Comparison of ENCODE assay signal across 23 mouse cellular contexts in genomic region chr17:83650932-83651682, GRCm38 (mm10). TPM values are rescaled to one million over a fixed set of nuclear protein-coding genes. Genes with fewer than 3 reads are reported as not detected.
DNase-seq lines count a peak whose midpoint lies in the region; ATAC-seq and TF ChIP-seq lines count a peak whose summit lies in the region.
"Had no signal": no experiment of that assay in that cellular context is flagged by ENCODE, and none has a peak within 500 bp of the region (broad histone marks: within the 10 kb centered on the region; RNA-seq: fewer than 3 reads in every experiment).

No protein-coding gene starts in this region.

- H3K4me3 ChIP-seq in kidney, embryonic 15.5 days (replicated peaks): no peak overlapping the region
- H3K4me3 ChIP-seq in ES-E14 (ENCODE audit: insufficient read depth in 1 of 2, low read depth in 1 of 2, low read length in 2 of 2, poor library complexity in 1 of 2, severe bottlenecking in 1 of 2): 0 out of 4 replicates have a peak overlapping the region, but pooled peaks of 1 of the 2 experiments have one; percentile 38
- no peak overlapping the region for H3K4me3 ChIP-seq in intestine, postnatal 0 days (ENCODE audit: low read depth, low read length)
- no peak overlapping the region for H3K4me3 ChIP-seq in liver, embryonic 16.5 days (ENCODE audit: low read depth, low read length)
- H3K4me3 ChIP-seq: embryonic facial prominence, embryonic 13.5 days; heart, embryonic 12.5 days; hindbrain, embryonic 13.5 days; midbrain, embryonic 10.5 days had no signal

- DNase-seq in kidney, postnatal 14 days: no peak
- no peak for DNase-seq in ES-E14 (ENCODE audit: low read depth, low spot score)
- DNase-seq in thymus, adult 18-20 months: no peak
- DNase-seq in right cerebral cortex, postnatal 4 days: no peak
- DNase-seq in cerebellum, postnatal 14 days: no peak
- DNase-seq: adrenal gland, postnatal 10 days; gastrocnemius, postnatal 36 days; heart, postnatal 14 days; left cerebral cortex, postnatal 4 days; spleen, adult 18-20 months had no signal

- H3K9me3 ChIP-seq in kidney, embryonic 15.5 days (replicated peaks): no peaks in the 10 kb centered on the region
- no peaks in the 10 kb centered on the region for H3K9me3 ChIP-seq in ES-E14 (ENCODE audit: control insufficient read depth, insufficient read depth, low read depth, low read length)
- H3K9me3 ChIP-seq in intestine, postnatal 0 days (ENCODE audit: control insufficient read depth): no peaks in the 10 kb centered on the region
- no peaks in the 10 kb centered on the region for H3K9me3 ChIP-seq in liver, embryonic 16.5 days (replicated peaks; ENCODE audit: control insufficient read depth, low read length)
- H3K9me3 ChIP-seq: embryonic facial prominence, embryonic 13.5 days; heart, embryonic 12.5 days; hindbrain, embryonic 13.5 days; midbrain, embryonic 10.5 days had no signal

- H3K9ac ChIP-seq in kidney, embryonic 15.5 days: no peak overlapping the region
- peak overlapping the region; percentile 3; the same call in 1 of the 2 replicates for H3K9ac ChIP-seq in ES-E14 (ENCODE audit: insufficient read depth, low read depth, low read length, poor library complexity, severe bottlenecking)
- no peak overlapping the region for H3K9ac ChIP-seq in intestine, postnatal 0 days (ENCODE audit: low read depth, low read length)
- peak overlapping the region; percentile 26; the same call in 1 of the 2 replicates for H3K9ac ChIP-seq in liver, embryonic 16.5 days (ENCODE audit: low read depth, low read length)
- H3K9ac ChIP-seq: embryonic facial prominence, embryonic 13.5 days; heart, embryonic 12.5 days; hindbrain, embryonic 13.5 days had no signal

- peaks cover 13% of the 10 kb centered on the region; the same call in 1 of the 2 replicates for H3K4me1 ChIP-seq in kidney, embryonic 15.5 days
- peaks cover 6 to 8% of the 10 kb centered on the region in 2 experiments for H3K4me1 ChIP-seq in ES-E14 (ENCODE audit: control insufficient read depth in 2 of 2, insufficient read depth in 2 of 2, low read length in 2 of 2, poor library complexity in 1 of 2)
- H3K4me1 ChIP-seq in intestine, postnatal 0 days (replicated peaks; ENCODE audit: control insufficient read depth, insufficient read depth, low read length): peaks cover 4% of the 10 kb centered on the region; the same call in 1 of the 2 replicates
- peaks cover 47% of the 10 kb centered on the region for H3K4me1 ChIP-seq in liver, embryonic 16.5 days (ENCODE audit: control insufficient read depth, low read depth, low read length)
- H3K4me1 ChIP-seq: embryonic facial prominence, embryonic 13.5 days; heart, embryonic 12.5 days; hindbrain, embryonic 13.5 days; midbrain, embryonic 10.5 days had no signal

- in situ Hi-C loops in ES-E14 (cut with MboI; ENCODE audit: low sequenced_read_pairs in 2 of 2, unreplicated experiment in 2 of 2): no loop called here

- H3K27ac ChIP-seq in kidney, embryonic 15.5 days: no peak overlapping the region
- no peak overlapping the region; the same call in 1 of the 2 replicates for H3K27ac ChIP-seq in ES-E14 (ENCODE audit: insufficient read depth, low read depth, low read length, poor library complexity, severe bottlenecking)
- H3K27ac ChIP-seq in intestine, postnatal 0 days (ENCODE audit: low read depth, low read length): no peak overlapping the region
- H3K27ac ChIP-seq in liver, embryonic 16.5 days (ENCODE audit: low read length): peak overlapping the region; percentile 81
- H3K27ac ChIP-seq: embryonic facial prominence, embryonic 13.5 days; hindbrain, embryonic 13.5 days; kidney, postnatal 0 days; midbrain, embryonic 10.5 days had no signal

- no peaks in the 10 kb centered on the region for H3K36me3 ChIP-seq in kidney, embryonic 15.5 days
- no peaks in the 10 kb centered on the region for H3K36me3 ChIP-seq in ES-E14 (ENCODE audit: control insufficient read depth, insufficient read depth, low read length, poor library complexity, severe bottlenecking)
- H3K36me3 ChIP-seq in intestine, postnatal 0 days (ENCODE audit: control insufficient read depth, insufficient read depth): no peaks in the 10 kb centered on the region
- no peaks in the 10 kb centered on the region for H3K36me3 ChIP-seq in liver, embryonic 16.5 days (ENCODE audit: control insufficient read depth, insufficient read depth)
- H3K36me3 ChIP-seq: embryonic facial prominence, embryonic 13.5 days; heart, embryonic 12.5 days; hindbrain, embryonic 13.5 days; midbrain, embryonic 10.5 days had no signal

- ATAC-seq in kidney, embryonic 15.5 days (replicated peaks; ENCODE audit: low FRiP score): peak; percentile 58
- ATAC-seq in intestine, postnatal 0 days: peak; percentile 46
- peak; percentile 89 for ATAC-seq in liver, embryonic 16.5 days (ENCODE audit: low read depth)
- ATAC-seq: forebrain, embryonic 16.5 days; inflammation-experienced regulatory T-cells, adult 6 months; Patski had no signal

- no peak overlapping the region for H3K4me2 ChIP-seq in kidney, embryonic 15.5 days
- H3K4me2 ChIP-seq in intestine, postnatal 0 days (replicated peaks; ENCODE audit: low read depth): no peak overlapping the region
- peak overlapping the region; percentile 33; the same call in 1 of the 2 replicates for H3K4me2 ChIP-seq in liver, embryonic 16.5 days (ENCODE audit: low read depth, low read length)
- H3K4me2 ChIP-seq: embryonic facial prominence, embryonic 13.5 days; heart, embryonic 12.5 days; hindbrain, embryonic 13.5 days had no signal

- no peaks in the 10 kb centered on the region for H3K27me3 ChIP-seq in kidney, embryonic 15.5 days
- H3K27me3 ChIP-seq in intestine, postnatal 0 days (replicated peaks; ENCODE audit: control insufficient read depth, insufficient read depth, low read length): no peaks in the 10 kb centered on the region
- no peaks in the 10 kb centered on the region for H3K27me3 ChIP-seq in liver, embryonic 16.5 days (ENCODE audit: control insufficient read depth, insufficient read depth, low read depth, low read length)
- H3K27me3 ChIP-seq: embryonic facial prominence, embryonic 13.5 days; heart, embryonic 12.5 days; hindbrain, embryonic 13.5 days; Patski had no signal

- TF ChIP-seq CTCF in intestine, postnatal 0 days (IDR thresholded peaks at IDR 0.05; ENCODE audit: low read depth): no peak

- WGBS in kidney, embryonic 15.5 days: 68% methylated on average over 7 of the region's 7 CpGs
- WGBS in intestine, postnatal 0 days: 33% methylated on average over 7 of the region's 7 CpGs
- WGBS in liver, embryonic 16.5 days (ENCODE audit: insufficient replicate concordance): 32% methylated on average over 7 of the region's 7 CpGs

TF ChIP-seq in ES-E14, 5 proteins besides CTCF, POLR2A, EP300 and RAD21:
- TF ChIP-seq ZNF384 (IDR thresholded peaks at IDR 0.05; ENCODE audit: low read depth, low read length) (no peak), CHD2 (IDR thresholded peaks at IDR 0.05; ENCODE audit: low read depth, low read length) (no peak), ZC3H11A (IDR thresholded peaks at IDR 0.05; ENCODE audit: borderline replicate concordance, low read depth, low read length) (no peak), HCFC1 (IDR thresholded peaks at IDR 0.05; ENCODE audit: borderline replicate concordance, insufficient read depth, low read length) (no peak), MAFK (IDR thresholded peaks at IDR 0.05; ENCODE audit: insufficient read depth, low read depth, low read length) (no peak)

RNA-seq across cellular contexts. Expression of gene Kcng3, which starts 19.4 kb away (rescaled TPM):
- polyA plus RNA-seq in kidney, embryonic 15.5 days (2015; fragmentation: Nextera tagmentation; extraction: Ambion mirVana): 0.05 TPM in 1 of 2 replicates, not detected in the other
- total RNA-seq in ES-E14 (2012; rRNA removed): 0.98 and 2.4 TPM in 2 replicates
- not detected in 2 replicates for polyA plus RNA-seq in intestine, postnatal 0 days (2015; fragmentation: Nextera tagmentation; extraction: Ambion mirVana)
- polyA plus RNA-seq in liver, embryonic 16.5 days (2015; fragmentation: Nextera tagmentation; extraction: Ambion mirVana): 0.04 TPM in 1 of 2 replicates, not detected in the other
- total RNA-seq: gastrocnemius, postnatal 36 days; heart, postnatal 14 days; liver, adult 2 months had no signal
- polyA plus RNA-seq: embryonic facial prominence, embryonic 13.5 days; heart, embryonic 12.5 days; inflammation-experienced regulatory T-cells, adult 6 months; liver, adult 2 months; midbrain, embryonic 10.5 days; Patski; thymus, postnatal 0 days had no signal

RNA-seq across cellular contexts. Expression of gene Mta3, which starts 54.9 kb away (rescaled TPM):
- 39.9 and 45.9 TPM in 2 replicates for polyA plus RNA-seq in kidney, embryonic 15.5 days (2015; fragmentation: Nextera tagmentation; extraction: Ambion mirVana)
- total RNA-seq in ES-E14 (2012; rRNA removed): 52.8 and 57.1 TPM in 2 replicates
- 29.8 and 30.2 TPM in 2 replicates for polyA plus RNA-seq in intestine, postnatal 0 days (2015; fragmentation: Nextera tagmentation; extraction: Ambion mirVana)
- 35.3 and 35.6 TPM in 2 replicates for polyA plus RNA-seq in liver, embryonic 16.5 days (2015; fragmentation: Nextera tagmentation; extraction: Ambion mirVana)

Comparison
In these comparisons a context has a peak if more than half of its experiments do, and no peak if none do; other contexts are left out.
1. H3K9ac ChIP-seq: peak in ES-E14 (single experiment) and liver, embryonic 16.5 days (single experiment); none in kidney, embryonic 15.5 days (single experiment) and intestine, postnatal 0 days (single experiment).
2. Peak in every context shown above with its lines, with median percentiles within 50 percentile points of each other: ATAC-seq.